Mouse (Mus musculus) layer of hippocampus, postnatal 14 days (tissue): ENCODE measurements at regions not wholly inside any gene's neighbourhood (a gene's known extent, or its start where the extent isn't known, plus 50 kb on each side); places are given as distances from the start of the nearest gene placed in this dataset.
A peak's percentile ranks its signal among the peaks of the same experiment; 100 is the strongest.

ENCODE experiments used
- DNase-seq, 2 experiments: peaks; one replicate each; pipeline ENCODE4 v3.0.0; 2021 to 2022; ENCODE audit warnings: low spot score in 2 of 2, mixed read lengths in 1 of 2

DNA sequence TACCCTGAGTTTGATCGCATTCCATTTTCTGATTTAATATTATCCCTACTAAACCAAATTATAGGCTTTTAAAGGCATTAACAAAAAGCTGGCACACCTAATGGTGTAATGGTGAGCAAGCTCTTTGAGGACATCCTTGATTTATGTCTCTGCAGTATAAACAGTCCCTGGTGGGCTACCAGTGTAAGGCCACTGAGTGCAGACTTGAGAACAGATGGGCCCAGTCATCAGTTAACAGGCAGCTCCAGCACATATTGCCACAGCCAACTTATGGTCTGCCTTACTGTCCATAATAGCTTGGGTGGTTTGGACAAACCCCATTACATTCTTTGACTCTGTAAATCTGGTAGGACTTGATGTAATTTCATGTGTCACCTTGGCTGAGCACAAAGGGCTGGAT, 144.4 kb upstream of the Fndc3a start:
- DNase-seq: no peak

GRCm38 (mm10) chr14:72853104-72853503, 143.3 kb upstream of the Fndc3a start:
- DNase-seq: no peak

- no peak for DNase-seq
These were observed 141.1 kb upstream of the Fndc3a start for GRCm38 (mm10) chr14:72850884-72851283.

GRCm38 (mm10) chr14:72848271-72848955, 138.6 kb upstream of the Fndc3a start:
- DNase-seq: no peak

- peak in 1 of 2 experiments; percentile 6 for DNase-seq
These were observed 137.7 kb upstream of the Fndc3a start for GRCm38 (mm10) chr14:72847466-72847865.

DNA sequence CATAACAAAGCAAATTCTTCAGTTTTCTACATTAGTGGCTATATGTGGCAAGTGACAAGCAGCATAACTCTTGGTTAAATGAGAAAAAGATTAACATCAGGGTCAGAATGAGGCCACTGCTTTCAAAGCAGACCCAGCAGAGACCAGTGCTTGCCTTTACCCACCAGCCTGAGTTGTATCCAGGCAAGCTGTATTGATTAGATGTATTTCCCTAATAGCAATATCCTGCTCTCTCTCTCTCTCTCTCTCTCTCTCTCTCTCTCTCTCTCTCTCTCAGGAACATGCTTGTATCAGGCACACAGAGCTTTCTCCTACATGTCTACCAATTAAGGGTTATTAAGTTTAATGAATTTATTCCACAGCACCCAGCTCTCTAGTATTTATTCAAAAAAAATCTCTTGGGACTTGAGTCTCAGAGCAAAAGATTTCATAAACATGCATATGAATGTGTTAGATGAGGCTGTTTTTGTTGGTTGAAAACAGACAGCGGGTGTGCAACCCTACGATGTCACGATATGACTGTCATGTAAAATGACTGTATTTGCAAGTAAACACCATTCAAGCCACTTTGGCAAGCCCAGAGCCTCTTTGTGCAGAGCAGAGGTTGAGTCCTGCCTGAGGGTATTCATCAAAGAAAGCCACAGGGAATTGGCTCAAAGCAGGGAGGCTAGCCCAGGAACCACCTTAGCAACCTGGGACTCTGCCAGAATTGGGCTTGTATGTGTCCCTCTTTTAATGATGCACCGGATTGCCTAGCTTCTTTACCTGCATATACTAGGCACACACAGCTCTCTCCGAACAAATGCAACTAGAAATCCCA, 136.0 kb upstream of the Fndc3a start:
- DNase-seq: no peak

DNA sequence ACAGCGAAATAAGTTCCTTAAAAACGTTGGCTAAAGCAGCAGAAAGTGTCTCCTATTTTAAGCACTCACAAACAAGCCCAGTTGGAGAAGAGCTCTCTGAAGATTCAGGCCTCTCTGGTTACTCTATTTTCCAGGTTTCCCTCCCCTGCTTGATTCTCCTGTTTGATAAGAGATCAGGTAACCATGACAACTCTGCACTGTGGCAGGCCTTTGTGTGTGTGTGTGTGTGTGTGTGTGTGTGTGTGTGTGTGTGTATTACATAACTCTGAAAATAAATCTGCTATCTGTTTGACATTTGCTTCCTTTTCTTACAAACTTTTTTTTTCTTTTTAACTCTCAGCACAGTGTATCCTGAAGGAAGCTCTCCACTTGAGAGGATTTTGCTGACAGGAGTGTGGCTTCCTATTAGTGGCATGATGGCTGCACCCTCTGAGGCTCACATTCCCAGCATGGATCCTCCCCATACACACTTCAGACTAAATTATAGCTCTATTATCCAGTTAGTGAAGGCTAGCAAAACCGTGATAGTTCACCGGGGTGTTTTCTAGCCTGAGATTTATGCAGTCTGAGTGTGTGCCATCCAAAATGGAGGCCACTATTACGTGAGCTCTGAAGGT, 135.1 kb upstream of the Fndc3a start:
- peak in 1 of 2 experiments; percentile 28 for DNase-seq

DNA sequence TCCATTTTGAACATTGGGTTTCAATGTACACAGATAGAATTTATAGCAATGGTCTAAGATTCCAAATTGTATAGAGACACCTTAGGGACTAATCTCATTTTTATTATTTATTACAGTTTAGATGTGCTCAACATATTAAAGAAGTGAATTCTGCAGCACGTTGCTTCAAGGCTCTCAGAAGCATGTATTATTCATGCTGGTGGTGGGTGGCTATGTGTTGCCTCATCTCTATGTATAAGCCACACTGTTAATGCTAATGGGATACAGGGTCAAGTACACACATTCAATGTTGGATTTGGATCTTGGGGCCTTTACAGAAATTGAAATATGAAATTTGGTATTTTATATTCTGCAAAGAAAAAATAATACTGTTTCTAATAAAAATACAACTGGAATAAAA, 131.9 kb upstream of the Fndc3a start:
- no peak for DNase-seq

GRCm38 (mm10) chr14:72835158-72835557, 125.4 kb upstream of the Fndc3a start:
- no peak for DNase-seq

DNA sequence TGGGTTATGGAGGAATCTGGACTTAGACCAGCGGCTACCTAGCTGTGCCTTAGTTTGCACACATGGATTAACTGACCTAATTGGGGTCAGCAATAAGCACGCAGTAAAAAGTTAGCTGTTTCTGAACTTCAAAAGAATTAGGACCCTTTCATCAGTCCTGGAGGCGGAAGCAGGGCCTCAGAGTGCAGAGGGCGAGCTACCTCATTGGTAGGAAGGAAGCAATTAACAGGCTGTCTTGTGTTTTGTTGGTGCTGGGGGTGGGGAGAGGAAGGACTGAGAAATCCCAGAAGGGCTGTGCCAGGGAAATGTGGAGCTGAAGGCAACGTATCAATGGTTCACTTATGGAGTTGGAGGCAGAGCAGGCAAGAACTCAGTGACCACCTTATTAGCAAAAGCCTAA, 119.5 kb upstream of the Fndc3a start:
- DNase-seq: no peak

DNA sequence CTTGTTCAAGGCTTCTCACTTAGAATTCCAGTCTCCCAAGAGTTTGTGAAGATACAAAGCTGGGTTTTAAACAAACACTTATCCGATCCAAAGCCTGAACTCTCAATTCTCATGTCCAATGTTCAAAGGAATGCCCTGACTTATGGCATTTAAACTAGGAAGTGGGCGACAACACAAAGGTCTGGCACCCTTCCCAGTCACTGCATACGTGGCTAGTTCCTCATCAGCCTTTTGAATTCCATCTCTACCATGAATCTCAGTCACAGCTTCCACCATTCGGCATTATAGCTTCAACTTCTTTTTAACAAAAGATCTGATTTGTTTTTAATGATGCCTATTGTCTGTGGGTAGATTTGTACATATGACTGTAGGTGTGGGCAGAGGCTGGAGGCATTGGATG, 115.7 kb upstream of the Fndc3a start:
- DNase-seq: no peak

- no peak for DNase-seq
These were observed 112.4 kb upstream of the Fndc3a start for GRCm38 (mm10) chr14:72822231-72822615.

DNA sequence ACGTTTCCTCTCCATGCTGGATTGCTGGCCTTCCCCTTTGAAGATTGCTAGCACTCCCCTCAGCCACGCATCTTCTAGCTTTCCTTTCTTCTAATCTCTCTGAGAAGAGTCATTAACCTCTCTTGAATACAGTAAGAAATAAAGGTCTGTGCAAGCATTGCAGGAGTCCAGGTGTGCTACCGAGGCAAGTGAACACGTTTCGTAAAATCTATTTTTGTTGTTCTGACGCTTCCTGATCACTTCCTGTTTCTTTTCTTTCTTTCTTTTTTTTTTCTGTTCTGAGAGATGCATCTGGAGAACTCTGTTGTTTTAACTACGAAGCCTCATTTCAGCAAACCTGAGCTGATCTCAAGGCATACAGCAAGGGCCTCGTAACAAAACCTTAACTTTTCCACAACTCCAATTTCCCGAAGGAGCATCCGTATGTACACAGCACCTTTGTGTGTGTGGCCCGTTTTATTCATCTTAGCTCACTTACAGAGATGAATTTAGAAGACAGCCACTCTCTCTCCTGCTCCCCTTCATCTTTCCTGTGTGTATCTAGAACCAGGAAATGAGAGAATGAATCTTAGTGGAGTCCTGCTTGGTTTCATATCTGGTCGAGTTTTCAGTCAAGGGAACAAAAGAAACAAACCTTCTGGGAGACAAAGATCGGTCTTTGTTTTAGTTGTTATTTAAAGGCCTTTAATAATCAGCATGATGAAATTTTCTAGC, 111.9 kb upstream of the Fndc3a start:
- no peak for DNase-seq

GRCm38 (mm10) chr14:72819037-72819436, 109.2 kb upstream of the Fndc3a start:
- no peak for DNase-seq

DNA sequence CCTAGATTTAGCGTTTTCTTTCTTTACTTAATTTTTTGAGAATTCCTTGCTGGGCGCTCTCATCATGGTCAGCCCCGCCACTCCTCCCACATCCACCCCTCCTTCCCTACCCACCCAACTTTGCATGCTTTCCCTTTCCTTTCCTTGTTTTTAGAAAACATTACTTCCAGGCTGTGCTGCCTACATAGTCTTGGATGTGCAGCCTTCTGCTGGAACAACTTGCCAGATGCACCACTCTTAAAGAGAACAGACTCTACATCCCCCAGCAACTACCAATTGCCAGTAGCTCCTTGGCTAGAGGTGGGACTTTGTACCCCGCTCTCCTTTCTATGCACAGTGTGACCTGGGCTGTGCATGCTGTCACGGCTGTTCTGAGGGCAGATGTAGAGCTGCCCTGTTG, 108.0 kb upstream of the Fndc3a start:
- no peak for DNase-seq

- peak in 1 of 2 experiments; percentile 14 for DNase-seq
These were observed 107.0 kb upstream of the Fndc3a start for GRCm38 (mm10) chr14:72816847-72817246.

GRCm38 (mm10) chr14:72809138-72809537, 99.3 kb upstream of the Fndc3a start:
- DNase-seq: no peak

DNA sequence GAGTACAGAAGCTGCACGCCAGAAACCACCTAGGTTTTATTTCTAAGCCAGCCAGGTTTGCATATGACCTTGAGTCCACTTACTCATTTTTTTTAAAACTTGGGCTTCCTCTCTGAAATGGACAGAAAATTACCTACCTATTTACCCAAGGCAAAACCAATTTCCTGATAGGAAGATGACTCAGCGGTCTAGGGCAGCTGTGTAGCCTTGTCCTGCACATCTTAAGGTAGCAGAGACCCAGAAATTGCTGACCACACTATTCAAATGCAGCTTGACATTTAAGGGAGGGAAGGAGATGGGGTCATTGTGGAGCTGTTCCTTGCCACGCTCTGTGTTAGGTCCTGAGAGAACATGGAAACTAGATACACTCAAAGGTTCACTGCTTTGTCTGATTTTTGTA, 98.1 kb upstream of the Fndc3a start:
- no peak for DNase-seq

DNA sequence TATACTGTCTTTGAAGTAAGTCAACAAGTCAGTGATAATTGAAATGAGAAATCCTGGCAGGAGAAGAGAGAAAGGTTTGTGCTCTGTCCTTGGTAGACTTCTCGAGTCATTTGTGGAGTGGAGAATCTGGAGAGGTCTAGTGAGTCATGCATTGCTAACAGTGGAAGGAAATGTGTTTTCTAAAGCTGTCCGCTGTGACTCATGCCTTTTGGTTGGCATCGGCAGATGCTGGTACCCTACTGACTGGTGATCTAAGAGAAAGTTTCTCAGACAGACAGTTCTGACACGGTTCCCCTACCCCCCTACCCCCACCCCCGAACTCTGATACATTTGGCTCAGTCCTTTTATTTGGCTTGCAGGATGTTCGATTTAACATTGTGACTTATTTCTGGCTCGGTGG, 97.5 kb upstream of the Fndc3a start:
- no peak for DNase-seq

GRCm38 (mm10) chr14:72806598-72806997, 96.8 kb upstream of the Fndc3a start:
- DNase-seq: no peak

- DNase-seq: no peak
These were observed 93.8 kb upstream of the Fndc3a start for GRCm38 (mm10) chr14:72803579-72803978.

DNA sequence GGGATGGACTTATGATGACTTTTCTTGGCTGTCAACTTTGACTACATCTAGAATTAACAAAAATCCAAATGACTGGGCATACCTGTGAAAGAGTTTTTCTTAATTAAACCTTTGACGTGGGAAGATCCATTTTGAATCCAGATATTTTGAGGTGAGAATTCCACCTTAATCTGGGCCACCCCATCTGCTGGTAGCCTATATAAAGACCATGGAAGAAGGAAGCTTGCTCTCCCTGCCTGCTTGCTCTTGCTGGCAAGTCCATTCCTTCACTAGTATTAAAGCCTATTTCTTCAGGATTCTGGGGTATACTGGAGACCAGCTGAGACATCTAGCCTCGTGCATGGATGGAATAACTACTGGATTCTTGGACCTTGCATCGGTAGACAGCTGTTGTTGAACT, 80.9 kb upstream of the Fndc3a start:
- DNase-seq: no peak
